Mouse (Mus musculus) embryonic stem cell, embryonic (primary cell): ENCODE data around the gene Cntnap5b.
"Not testable (repeated sequence)": the region's sequence is repeated elsewhere in the genome, so short reads cannot be mapped to it uniquely, and the experiment has no call there.

Experiments
- CTCF ChIA-PET, 4 experiments: fragments of 300-600 bp in 2 of 4; fragments of 350-600 bp in 2 of 4; sonication (Branson Sonifier 250); formaldehyde crosslinking; loops; one replicate each; lab custom pipeline; 2022; ENCODE audit warnings: inconsistent platforms in 2 of 4; lab: Charles Lee
- POLR2A ChIA-PET, 4 experiments: fragments of 300-600 bp in 2 of 4; fragments of 350-600 bp in 2 of 4; sonication (Branson Sonifier 250); formaldehyde crosslinking; loops; one replicate each; lab custom pipeline; 2022; ENCODE audit warnings: antibody characterized with exemption in 4 of 4, inconsistent platforms in 1 of 4; lab: Charles Lee

Cntnap5b gene

GRCm38 (mm10) chr1:99772614-99773013 lies at the start of gene Cntnap5b:
Cntnap5b (plus strand) TSS chr1:99772765.
- POLR2A ChIA-PET = no interaction called here

GRCm38 (mm10) chr1:99759996-99760395 lies 12.6 kb upstream of the Cntnap5b start:
- POLR2A ChIA-PET = no interaction called here
- CTCF ChIA-PET = no interaction called here

More at GRCm38 (mm10) chr1:99772614-99773013, at the start of gene Cntnap5b:
- CTCF ChIA-PET = interaction anchor here in 1 of 4 experiments (0.5 kb wide), 1 partner anchor 411 kb away, joined by 5 read pairs; no protein-coding TSS in a partner anchor

GRCm38 (mm10) chr1:99772183-99772582 lies 382 bp upstream of the Cntnap5b start:
- POLR2A ChIA-PET = no interaction called here
- CTCF ChIA-PET = interaction anchor here in 1 of 4 experiments (0.5 kb wide), 1 partner anchor 410 kb away, joined by 5 read pairs; no protein-coding TSS in a partner anchor

GRCm38 (mm10) chr1:99774144-99774543 lies 1.6 kb downstream of the Cntnap5b start:
- POLR2A ChIA-PET = interaction anchor here in 1 of 4 experiments (0.6 kb wide), 2 partner anchors 241 to 1736 kb away, joined by 4 to 5 read pairs; no protein-coding TSS in a partner anchor
- CTCF ChIA-PET = interaction anchor here in 3 of 4 experiments (0.5 to 1.1 kb wide), 4 partner anchors 36 to 664 kb away, joined by 3 to 4 read pairs (median 3); no protein-coding TSS in a partner anchor

GRCm38 (mm10) chr1:99813334-99814110 lies 41.0 kb downstream of the Cntnap5b start:
- ChIA-PET CTCF (no interaction called here), POLR2A (no interaction called here)

- ChIA-PET CTCF (no interaction called here), POLR2A (no interaction called here)
Observed at GRCm38 (mm10) chr1:99872344-99872743, 99.8 kb downstream of the Cntnap5b start.

- POLR2A ChIA-PET = no interaction called here
- CTCF ChIA-PET = no interaction called here
Observed at GRCm38 (mm10) chr1:99907774-99908173, 135.2 kb downstream of the Cntnap5b start.

- POLR2A ChIA-PET = no interaction called here
- CTCF ChIA-PET = no interaction called here
Observed at GRCm38 (mm10) chr1:99943515-99943914, 170.9 kb downstream of the Cntnap5b start.

GRCm38 (mm10) chr1:99959428-99959987 lies 186.9 kb downstream of the Cntnap5b start:
- ChIA-PET POLR2A (no interaction called here), CTCF (no interaction called here)

GRCm38 (mm10) chr1:99967300-99968089 lies 194.9 kb downstream of the Cntnap5b start:
- ChIA-PET POLR2A (no interaction called here), CTCF (no interaction called here)

GRCm38 (mm10) chr1:99970184-99971086 lies 197.9 kb downstream of the Cntnap5b start:
- ChIA-PET CTCF (interaction anchor here in 1 of 4 experiments (1.0 kb wide), 1 partner anchor 30 kb away, joined by 3 read pairs; no protein-coding TSS in a partner anchor), POLR2A (no interaction called here)

- POLR2A ChIA-PET, CTCF ChIA-PET: not testable (repeated sequence)
Observed at GRCm38 (mm10) chr1:100001226-100001625, 228.7 kb downstream of the Cntnap5b start.

GRCm38 (mm10) chr1:100006021-100006745 lies 233.6 kb downstream of the Cntnap5b start:
- ChIA-PET POLR2A (no interaction called here), CTCF (no interaction called here)

GRCm38 (mm10) chr1:100041808-100042207 lies 269.2 kb downstream of the Cntnap5b start:
- CTCF ChIA-PET = no interaction called here
- POLR2A ChIA-PET = no interaction called here

GRCm38 (mm10) chr1:100079812-100080211 lies 307.2 kb downstream of the Cntnap5b start:
- ChIA-PET POLR2A (no interaction called here), CTCF (interaction anchor here in 1 of 4 experiments (0.7 kb wide), 1 partner anchor 11 kb away, joined by 3 read pairs; no protein-coding TSS in a partner anchor)

- POLR2A ChIA-PET = no interaction called here
- CTCF ChIA-PET = no interaction called here
Observed at GRCm38 (mm10) chr1:100100516-100100915, 328.0 kb downstream of the Cntnap5b start.

GRCm38 (mm10) chr1:100101017-100101416 lies 328.5 kb downstream of the Cntnap5b start:
- ChIA-PET CTCF (no interaction called here), POLR2A (no interaction called here)

- ChIA-PET CTCF (no interaction called here), POLR2A (no interaction called here)
Observed at GRCm38 (mm10) chr1:100104343-100104742, 331.8 kb downstream of the Cntnap5b start.
